Mouse (Mus musculus): Measurements from ENCODE around the gene Mdh1b. TPM values are rescaled to one million over a fixed set of nuclear protein-coding genes. Genes with fewer than 3 reads are reported as not detected.
A peak's percentile ranks its signal among the peaks of the same experiment; 100 is the strongest.

Gene Mdh1b
- 0.10 and 0.11 TPM in 2 replicates for polyA plus RNA-seq (2015; fragmentation: Nextera tagmentation; extraction: Ambion mirVana)

DNA sequence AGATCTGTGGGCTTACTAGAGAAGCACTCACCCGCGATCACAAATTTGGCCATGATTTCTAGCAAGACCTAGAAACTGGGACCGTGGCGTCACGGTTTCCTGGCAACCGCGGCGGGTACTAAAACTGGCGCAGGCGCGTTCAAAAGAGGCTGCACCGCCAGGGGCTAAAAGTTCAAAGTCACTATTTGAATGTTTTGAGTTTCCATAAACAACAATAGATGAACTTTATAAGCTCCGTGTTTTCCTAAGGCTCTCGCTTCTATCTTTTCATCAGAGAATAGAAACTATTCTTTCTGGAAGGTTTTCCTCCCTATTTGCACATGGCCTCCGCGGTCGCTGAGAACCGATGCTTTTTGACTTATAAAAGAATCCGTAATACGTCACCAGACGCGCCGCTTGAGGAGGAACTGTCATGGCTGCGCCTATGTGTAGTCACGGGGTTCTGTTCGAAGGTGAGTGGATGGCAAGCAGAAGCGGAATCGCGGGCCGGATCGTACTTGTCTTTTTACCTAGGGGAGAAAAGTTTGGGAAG is at the start of gene Mdh1b, which contains the start of gene Fastkd2:
TSS of gene Mdh1b (minus strand) at position 79 of the 532 bp plus-strand sequence.
TSS of gene Fastkd2 (plus strand) at position 375 of the 532 bp plus-strand sequence.
- under 1% methylated on average over 31 of the region's 31 CpGs for WGBS
- Histone ChIP-seq H3K27me3 (ENCODE audit: insufficient read depth, low read length) (0 out of 2 replicates have a peak, but pooled peaks cover 3% of the 10 kb centered on the region), H3K4me3 (ENCODE audit: low read length) (peak within 1 kb of the TSS; percentile 88), H3K27ac (ENCODE audit: low read length) (no peak within 1 kb of the TSS), H3K4me1 (ENCODE audit: insufficient read depth, low read length) (peaks cover 21% of the 10 kb centered on the region), H3K9me3 (ENCODE audit: low read length) (no peaks in the 10 kb centered on the region), H3K9ac (replicated peaks; ENCODE audit: low read length) (peak within 1 kb of the TSS; percentile 79), H3K4me2 (replicated peaks; ENCODE audit: low read depth, low read length) (peak within 1 kb of the TSS; percentile 53), H3K36me3 (ENCODE audit: insufficient read depth, low read length) (no peaks in the 10 kb centered on the region)
- ATAC-seq (ENCODE audit: low FRiP score, low TSS enrichment), result peak; percentile 96; the same call in 1 of the 2 replicates

DNA sequence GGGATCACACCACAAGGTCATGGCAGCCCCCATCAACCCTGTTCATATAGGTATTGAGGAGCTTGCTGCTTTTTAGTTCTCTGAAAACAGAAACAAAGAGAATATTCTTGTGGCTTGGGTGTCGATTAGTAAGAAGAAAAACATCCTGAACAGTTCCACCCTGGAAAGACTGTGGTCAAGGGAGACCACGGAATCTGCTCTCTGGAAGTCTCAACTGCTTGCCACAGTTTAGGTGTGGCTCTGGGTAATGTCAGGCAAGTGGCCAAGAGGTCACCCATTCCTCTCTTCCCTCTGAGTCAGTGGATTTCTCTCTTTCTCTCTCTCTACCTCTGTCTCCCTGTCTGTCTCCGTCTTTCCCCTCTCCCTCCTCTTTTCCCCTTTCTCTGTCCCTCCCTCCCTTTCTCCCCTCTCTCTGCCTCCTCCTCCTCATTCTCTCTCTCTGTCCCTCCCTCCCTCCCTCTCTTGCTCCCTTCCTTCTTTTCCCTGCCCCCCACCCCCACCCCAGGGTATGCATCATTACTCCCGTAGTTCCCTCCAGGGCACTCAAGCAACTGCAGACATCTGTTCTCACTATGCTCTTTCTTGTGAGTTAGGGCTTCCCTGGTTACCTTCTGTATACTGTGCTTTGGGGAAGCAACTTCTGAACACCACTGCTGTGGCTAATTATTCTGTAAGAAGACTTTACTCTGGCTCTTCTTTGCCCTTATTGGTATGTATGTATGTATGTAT is 46.9 kb upstream of the Mdh1b start:
- Histone ChIP-seq H3K4me1 (ENCODE audit: insufficient read depth, low read length) (no peaks in the 10 kb centered on the region), H3K9ac (replicated peaks; ENCODE audit: low read length) (no peak overlapping the region), H3K4me3 (ENCODE audit: low read length) (no peak overlapping the region), H3K36me3 (ENCODE audit: insufficient read depth, low read length) (no peaks in the 10 kb centered on the region), H3K9me3 (ENCODE audit: low read length) (no peaks in the 10 kb centered on the region), H3K27me3 (ENCODE audit: insufficient read depth, low read length) (no peaks in the 10 kb centered on the region), H3K27ac (ENCODE audit: low read length) (no peak overlapping the region), H3K4me2 (replicated peaks; ENCODE audit: low read depth, low read length) (no peak overlapping the region)
- ATAC-seq (ENCODE audit: low FRiP score, low TSS enrichment), result no peak
- 37% methylated on average over 4 of the region's 4 CpGs for WGBS

DNA sequence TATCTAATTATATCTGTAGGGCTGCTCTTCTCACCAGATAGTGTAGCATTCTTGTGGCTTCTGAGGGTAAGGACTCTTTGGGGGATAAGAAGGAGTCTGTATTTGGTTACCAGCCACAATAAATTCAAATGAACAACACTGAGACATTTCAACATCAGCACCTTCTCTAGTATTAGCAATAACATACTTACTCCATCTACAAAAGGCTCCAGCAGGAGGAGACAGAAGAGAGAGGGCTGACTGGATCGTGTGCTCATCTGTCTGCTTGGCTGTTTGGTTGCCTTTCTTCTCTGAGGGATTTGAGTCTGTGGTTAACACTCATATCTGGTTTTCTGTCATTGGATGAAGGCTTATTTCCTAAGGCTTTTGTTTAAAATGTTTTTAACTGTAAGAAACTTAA is 46.3 kb upstream of the Mdh1b start:
- Histone ChIP-seq H3K9ac (replicated peaks; ENCODE audit: low read length) (no peak overlapping the region), H3K4me1 (ENCODE audit: insufficient read depth, low read length) (no peaks in the 10 kb centered on the region), H3K9me3 (ENCODE audit: low read length) (no peaks in the 10 kb centered on the region), H3K36me3 (ENCODE audit: insufficient read depth, low read length) (no peaks in the 10 kb centered on the region), H3K27ac (ENCODE audit: low read length) (no peak overlapping the region), H3K27me3 (ENCODE audit: insufficient read depth, low read length) (no peaks in the 10 kb centered on the region), H3K4me2 (replicated peaks; ENCODE audit: low read depth, low read length) (no peak overlapping the region), H3K4me3 (ENCODE audit: low read length) (no peak overlapping the region)
- no peak for ATAC-seq (ENCODE audit: low FRiP score, low TSS enrichment)
- 26% methylated on average over 1 of the region's 1 CpGs for WGBS

DNA sequence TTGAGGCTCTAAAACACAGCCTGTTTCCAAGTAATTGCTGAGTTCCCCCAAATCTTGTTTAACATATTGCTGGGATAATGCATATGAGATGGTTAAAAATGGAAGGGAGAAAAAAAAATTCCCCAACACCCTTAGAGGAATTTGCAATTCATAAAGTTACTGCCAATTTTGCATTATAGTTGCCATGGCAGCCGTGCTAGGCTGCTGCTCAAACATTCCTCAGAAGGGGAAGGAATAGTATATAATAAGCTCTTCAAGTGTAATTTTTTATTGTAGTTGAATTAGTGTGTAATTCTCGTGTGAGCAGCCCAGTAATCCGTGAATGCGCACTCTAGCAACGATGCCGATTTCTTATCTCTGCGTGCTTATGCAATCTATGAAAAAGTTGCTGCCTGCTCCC is 40.2 kb upstream of the Mdh1b start:
- Histone ChIP-seq H3K4me1 (ENCODE audit: insufficient read depth, low read length) (no peaks in the 10 kb centered on the region), H3K27ac (ENCODE audit: low read length) (no peak overlapping the region), H3K36me3 (ENCODE audit: insufficient read depth, low read length) (no peaks in the 10 kb centered on the region), H3K9ac (replicated peaks; ENCODE audit: low read length) (no peak overlapping the region), H3K9me3 (ENCODE audit: low read length) (no peaks in the 10 kb centered on the region), H3K4me3 (ENCODE audit: low read length) (no peak overlapping the region), H3K4me2 (replicated peaks; ENCODE audit: low read depth, low read length) (no peak overlapping the region), H3K27me3 (ENCODE audit: insufficient read depth, low read length) (no peaks in the 10 kb centered on the region)
- no peak for ATAC-seq (ENCODE audit: low FRiP score, low TSS enrichment)
- 66% methylated on average over 7 of the region's 7 CpGs for WGBS

DNA sequence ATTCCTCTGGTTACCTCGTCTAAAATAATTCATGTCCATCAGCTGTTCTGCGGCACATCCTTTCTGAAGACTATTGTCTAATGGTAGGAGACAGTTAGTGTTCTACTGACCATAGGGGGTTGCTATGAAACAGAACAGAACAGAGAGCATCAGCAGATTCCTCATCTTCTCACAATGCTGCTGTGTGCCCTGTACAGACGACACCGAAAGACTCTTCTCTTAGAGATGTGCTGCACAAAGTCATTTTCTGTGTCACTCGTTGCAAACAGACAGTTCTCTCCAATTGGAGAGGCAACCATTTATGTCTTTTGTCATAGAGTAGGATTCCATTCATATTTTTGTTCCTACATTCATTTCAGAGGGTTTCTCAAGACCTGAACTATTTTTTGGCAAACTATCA is 39.0 kb upstream of the Mdh1b start, which contains the start of gene 4933402D24Rik:
TSS of gene 4933402D24Rik (minus strand) at position 101 of the 400 bp plus-strand sequence.
- no peaks in the 10 kb centered on the region for H3K9me3 ChIP-seq (ENCODE audit: low read length)
- H3K27me3 ChIP-seq (ENCODE audit: insufficient read depth, low read length), result no peaks in the 10 kb centered on the region
- H3K36me3 ChIP-seq (ENCODE audit: insufficient read depth, low read length), result no peaks in the 10 kb centered on the region
- no peak within 1 kb of the TSS for H3K9ac ChIP-seq (replicated peaks; ENCODE audit: low read length)
- no peak within 1 kb of the TSS for H3K27ac ChIP-seq (ENCODE audit: low read length)
- ATAC-seq (ENCODE audit: low FRiP score, low TSS enrichment), result no peak
- H3K4me1 ChIP-seq (ENCODE audit: insufficient read depth, low read length), result no peaks in the 10 kb centered on the region
- WGBS, result 78% methylated on average over 5 of the region's 5 CpGs
- no peak within 1 kb of the TSS for H3K4me2 ChIP-seq (replicated peaks; ENCODE audit: low read depth, low read length)
- no peak within 1 kb of the TSS for H3K4me3 ChIP-seq (ENCODE audit: low read length)

DNA sequence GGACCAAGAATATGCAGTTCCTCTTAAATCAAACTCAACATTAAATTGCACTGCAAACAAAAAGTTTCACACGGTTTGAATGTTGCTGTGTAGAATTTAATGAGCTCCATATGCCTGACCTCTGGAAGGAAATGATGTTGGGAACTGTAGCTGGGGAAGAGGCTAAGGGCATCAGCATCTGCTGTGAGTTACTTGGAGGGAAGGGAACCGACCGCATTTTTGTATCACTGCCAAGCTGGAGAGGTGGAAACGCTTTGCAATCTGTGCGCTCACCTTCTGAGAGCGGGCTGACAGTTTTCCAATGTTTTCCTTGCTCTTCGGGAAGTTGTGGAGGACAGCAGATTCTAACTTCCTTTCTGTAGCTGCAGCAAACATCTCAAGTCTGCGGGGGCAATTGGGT is 38.0 kb upstream of the Mdh1b start:
- Histone ChIP-seq H3K4me1 (ENCODE audit: insufficient read depth, low read length) (peaks cover 4% of the 10 kb centered on the region; the same call in 1 of the 2 replicates), H3K36me3 (ENCODE audit: insufficient read depth, low read length) (no peaks in the 10 kb centered on the region), H3K27me3 (ENCODE audit: insufficient read depth, low read length) (no peaks in the 10 kb centered on the region), H3K4me2 (replicated peaks; ENCODE audit: low read depth, low read length) (no peak overlapping the region), H3K9ac (replicated peaks; ENCODE audit: low read length) (no peak overlapping the region), H3K4me3 (ENCODE audit: low read length) (no peak overlapping the region), H3K27ac (ENCODE audit: low read length) (0 out of 2 replicates have a peak overlapping the region, but pooled peaks have one; percentile 15), H3K9me3 (ENCODE audit: low read length) (no peaks in the 10 kb centered on the region)
- WGBS, result 48% methylated on average over 8 of the region's 8 CpGs
- no peak for ATAC-seq (ENCODE audit: low FRiP score, low TSS enrichment)

DNA sequence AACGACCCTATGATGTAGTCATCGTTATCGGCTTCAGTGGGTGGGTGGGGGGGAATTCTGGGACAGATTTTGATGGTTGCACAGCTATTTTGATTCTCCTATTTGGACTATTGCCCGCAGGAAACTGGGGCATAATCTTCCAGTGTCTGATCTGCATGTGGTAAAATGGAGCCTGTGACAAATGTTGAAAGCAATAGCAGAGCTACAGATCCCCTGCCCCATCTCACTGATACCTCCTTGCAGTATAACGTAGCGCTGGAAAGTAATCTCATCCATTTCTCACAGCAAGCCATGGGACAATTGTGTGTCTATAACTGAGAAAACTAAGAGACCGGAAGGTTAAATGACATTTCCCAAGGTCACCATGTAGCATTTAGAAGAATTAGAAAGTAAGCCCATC is 34.3 kb upstream of the Mdh1b start:
- Histone ChIP-seq H3K4me3 (ENCODE audit: low read length) (no peak overlapping the region), H3K4me1 (ENCODE audit: insufficient read depth, low read length) (peaks cover 6% of the 10 kb centered on the region; the same call in 1 of the 2 replicates), H3K36me3 (ENCODE audit: insufficient read depth, low read length) (no peaks in the 10 kb centered on the region), H3K4me2 (replicated peaks; ENCODE audit: low read depth, low read length) (no peak overlapping the region), H3K27me3 (ENCODE audit: insufficient read depth, low read length) (no peaks in the 10 kb centered on the region), H3K9me3 (ENCODE audit: low read length) (no peaks in the 10 kb centered on the region), H3K9ac (replicated peaks; ENCODE audit: low read length) (no peak overlapping the region), H3K27ac (ENCODE audit: low read length) (no peak overlapping the region)
- 90% methylated on average over 7 of the region's 7 CpGs for WGBS
- ATAC-seq (ENCODE audit: low FRiP score, low TSS enrichment), result no peak

DNA sequence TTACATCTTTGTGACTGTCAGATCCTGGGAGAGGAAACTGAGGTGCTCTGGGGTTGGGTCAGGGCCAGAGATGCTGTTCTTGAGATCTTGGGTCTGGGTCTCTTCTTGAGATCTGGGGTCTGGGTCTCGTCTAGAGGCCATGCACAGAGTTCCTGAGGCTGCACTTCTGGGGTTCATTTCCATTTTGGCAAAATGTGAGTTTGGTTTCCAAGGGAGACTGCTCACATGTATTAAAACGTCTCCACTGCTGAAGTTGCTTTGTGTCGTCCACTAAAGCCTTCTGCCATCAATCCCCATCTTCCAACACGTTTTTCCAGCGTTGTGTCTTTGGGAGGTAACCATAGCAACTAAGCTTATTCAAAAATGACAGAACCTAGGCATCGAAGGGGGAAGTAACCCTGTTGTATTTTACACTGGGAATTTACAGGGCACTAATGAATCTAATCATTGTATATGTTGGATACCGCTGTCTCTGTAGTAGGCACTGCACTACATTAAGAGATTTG is 33.8 kb upstream of the Mdh1b start:
- Histone ChIP-seq H3K9me3 (ENCODE audit: low read length) (no peaks in the 10 kb centered on the region), H3K4me3 (ENCODE audit: low read length) (no peak overlapping the region), H3K36me3 (ENCODE audit: insufficient read depth, low read length) (no peaks in the 10 kb centered on the region), H3K27me3 (ENCODE audit: insufficient read depth, low read length) (no peaks in the 10 kb centered on the region), H3K4me1 (ENCODE audit: insufficient read depth, low read length) (peaks cover 6% of the 10 kb centered on the region; the same call in 1 of the 2 replicates), H3K27ac (ENCODE audit: low read length) (0 out of 2 replicates have a peak overlapping the region, but pooled peaks have one; percentile 33), H3K4me2 (replicated peaks; ENCODE audit: low read depth, low read length) (no peak overlapping the region), H3K9ac (replicated peaks; ENCODE audit: low read length) (no peak overlapping the region)
- 52% methylated on average over 7 of the region's 7 CpGs for WGBS
- no peak for ATAC-seq (ENCODE audit: low FRiP score, low TSS enrichment)

DNA sequence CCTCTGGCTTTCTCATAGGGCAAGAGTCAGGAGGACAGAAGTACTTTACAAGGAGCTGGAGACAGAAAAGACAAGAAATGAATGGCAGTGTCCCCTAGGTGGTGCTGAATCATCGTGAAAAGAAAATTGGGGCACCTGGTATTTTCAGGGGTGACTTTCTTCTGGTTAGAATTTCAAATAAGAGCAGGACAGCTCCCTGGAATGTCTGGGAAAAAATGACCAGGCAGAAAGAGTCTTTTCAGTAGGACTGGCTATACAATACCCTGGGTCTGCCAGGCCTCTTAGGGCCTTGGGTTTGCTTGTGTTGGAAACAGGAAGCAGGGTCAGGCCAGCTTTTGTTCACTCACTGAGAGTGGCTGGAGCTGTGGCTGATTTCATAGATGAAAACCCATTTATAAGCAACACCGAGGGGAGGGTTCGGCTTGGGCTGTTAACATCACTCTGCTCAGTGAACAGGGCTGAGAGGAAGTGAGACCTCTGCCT is 33.1 kb upstream of the Mdh1b start:
- 4% methylated on average over 3 of the region's 3 CpGs for WGBS
- H3K4me1 ChIP-seq (ENCODE audit: insufficient read depth, low read length), result peaks cover 6% of the 10 kb centered on the region; the same call in 1 of the 2 replicates
- no peak overlapping the region for H3K9ac ChIP-seq (replicated peaks; ENCODE audit: low read length)
- no peaks in the 10 kb centered on the region for H3K36me3 ChIP-seq (ENCODE audit: insufficient read depth, low read length)
- no peaks in the 10 kb centered on the region for H3K27me3 ChIP-seq (ENCODE audit: insufficient read depth, low read length)
- H3K27ac ChIP-seq (ENCODE audit: low read length), result peak overlapping the region; percentile 33
- H3K4me2 ChIP-seq (replicated peaks; ENCODE audit: low read depth, low read length), result no peak overlapping the region
- no peaks in the 10 kb centered on the region for H3K9me3 ChIP-seq (ENCODE audit: low read length)
- ATAC-seq (ENCODE audit: low FRiP score, low TSS enrichment), result peak; percentile 69
- H3K4me3 ChIP-seq (ENCODE audit: low read length), result no peak overlapping the region

DNA sequence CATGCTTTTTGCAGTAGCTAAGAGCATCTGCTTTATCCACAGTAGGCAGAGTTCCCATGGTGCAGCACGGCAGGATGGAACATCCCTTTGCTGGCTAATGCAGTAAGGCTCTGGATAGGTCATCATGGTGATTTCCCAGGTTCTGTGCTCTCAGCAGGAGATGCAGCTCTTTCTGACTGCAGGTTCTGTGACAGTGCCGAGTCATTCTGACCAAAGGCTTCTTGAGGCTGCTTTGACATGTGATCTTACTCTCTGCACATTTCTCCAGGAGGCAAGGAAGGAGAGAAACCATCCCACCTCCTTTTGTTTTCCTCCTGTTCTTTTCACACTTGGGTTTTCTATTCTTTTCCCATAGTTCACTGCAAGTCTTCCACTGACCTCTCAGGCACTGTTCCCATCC is 25.9 kb upstream of the Mdh1b start:
- ATAC-seq (ENCODE audit: low FRiP score, low TSS enrichment), result no peak
- Histone ChIP-seq H3K27ac (ENCODE audit: low read length) (no peak overlapping the region), H3K9ac (replicated peaks; ENCODE audit: low read length) (no peak overlapping the region), H3K4me1 (ENCODE audit: insufficient read depth, low read length) (no peaks in the 10 kb centered on the region), H3K27me3 (ENCODE audit: insufficient read depth, low read length) (no peaks in the 10 kb centered on the region), H3K9me3 (ENCODE audit: low read length) (no peaks in the 10 kb centered on the region), H3K36me3 (ENCODE audit: insufficient read depth, low read length) (peaks cover 18% of the 10 kb centered on the region), H3K4me2 (replicated peaks; ENCODE audit: low read depth, low read length) (no peak overlapping the region), H3K4me3 (ENCODE audit: low read length) (no peak overlapping the region)
- WGBS, result 58% methylated on average over 2 of the region's 2 CpGs
